In the genomic region with DNA sequence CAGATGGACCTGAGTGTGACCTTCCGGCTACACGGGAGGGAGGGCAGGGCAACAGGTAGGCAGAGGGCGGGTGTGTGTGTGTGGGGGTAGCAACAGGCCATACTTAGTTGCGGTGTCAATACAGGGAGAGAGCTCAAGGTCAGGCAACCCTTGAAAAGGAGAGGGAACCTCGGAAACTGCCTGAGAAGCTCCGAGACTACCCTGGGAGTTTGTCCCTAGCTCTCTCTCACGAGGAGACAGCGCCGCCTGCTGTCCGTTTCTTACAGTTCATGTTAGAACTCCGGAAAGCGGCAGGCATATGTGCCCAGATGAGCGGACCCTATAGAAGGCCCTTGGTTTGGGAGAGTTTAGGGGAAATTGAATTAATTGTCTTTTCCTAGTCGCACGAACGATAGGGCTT, we compare ENCODE assay signal across 8 mouse cellular contexts. TPM values are rescaled to one million over a fixed set of nuclear protein-coding genes. Genes with fewer than 3 reads are reported as not detected.
DNase-seq lines count a peak whose midpoint lies in the region; ATAC-seq and TF ChIP-seq lines count a peak whose summit lies in the region.

No protein-coding gene starts in this region.

- peak; percentile 91 for TF ChIP-seq CTCF in forebrain, postnatal 0 days (IDR thresholded peaks at IDR 0.05; ENCODE audit: low read depth)

- H3K4me3 ChIP-seq in forebrain, postnatal 0 days (ENCODE audit: low read depth, low read length) = no peak overlapping the region
- no peak overlapping the region for H3K4me3 ChIP-seq in lung, embryonic 16.5 days (ENCODE audit: low read length)

- peak; percentile 78 for ATAC-seq in forebrain, postnatal 0 days
- peak; percentile 63 to 69 for ATAC-seq in hematopoietic stem cell, adult 5-6 weeks (replicated peaks in 1 of 2; ENCODE audit: insufficient read depth in 1 of 2, low FRiP score in 2 of 2, low TSS enrichment in 1 of 2, low read depth in 1 of 2, poor library complexity in 2 of 2, severe bottlenecking in 2 of 2)
- peak; percentile 50 for ATAC-seq in lung, embryonic 16.5 days (ENCODE audit: low read depth)

- no peaks in the 10 kb centered on the region for H3K4me1 ChIP-seq in forebrain, postnatal 0 days (ENCODE audit: insufficient read depth)
- H3K4me1 ChIP-seq in lung, embryonic 16.5 days (replicated peaks; ENCODE audit: control insufficient read depth, insufficient read depth, low read length) = peaks cover 7% of the 10 kb centered on the region

- no peak overlapping the region for H3K4me2 ChIP-seq in forebrain, postnatal 0 days (ENCODE audit: low read depth)
- peak overlapping the region; percentile 25; the same call in 1 of the 2 replicates for H3K4me2 ChIP-seq in lung, embryonic 16.5 days (ENCODE audit: low read depth, low read length)

- no peak overlapping the region for H3K27ac ChIP-seq in forebrain, postnatal 0 days (ENCODE audit: low read depth, low read length)
- peak overlapping the region; percentile 26; the same call in 1 of the 2 replicates for H3K27ac ChIP-seq in lung, embryonic 16.5 days (ENCODE audit: low read length)

- peaks cover 58% of the 10 kb centered on the region for H3K27me3 ChIP-seq in forebrain, postnatal 0 days (ENCODE audit: insufficient read depth, low read length)
- H3K27me3 ChIP-seq in lung, embryonic 16.5 days (ENCODE audit: control insufficient read depth, insufficient read depth, low read depth, low read length) = peaks cover 22% of the 10 kb centered on the region

- H3K36me3 ChIP-seq in forebrain, postnatal 0 days (ENCODE audit: insufficient read depth) = peaks cover 6% of the 10 kb centered on the region; the same call in 1 of the 2 replicates
- peaks cover 3% of the 10 kb centered on the region; the same call in 1 of the 2 replicates for H3K36me3 ChIP-seq in lung, embryonic 16.5 days (ENCODE audit: control insufficient read depth, insufficient read depth, low read length)

- peak; percentile 90 for DNase-seq in ES-CJ7 (ENCODE audit: low read depth, low spot score)
- peak; percentile 54 for DNase-seq in cerebellum, adult 11 months
- DNase-seq in forebrain, postnatal 0 days = peak; percentile 92
- peak; percentile 43 to 87 for DNase-seq in layer of hippocampus, adult 8-10 months (ENCODE audit: low spot score in 2 of 2)
- peak; percentile 85 for DNase-seq in ovary, postnatal 14 days (ENCODE audit: low spot score)
- peak; percentile 51 to 89 for DNase-seq in thymus, postnatal 10 days (ENCODE audit: low spot score in 2 of 2)

- H3K9ac ChIP-seq in forebrain, postnatal 0 days = no peak overlapping the region
- H3K9ac ChIP-seq in lung, embryonic 16.5 days (ENCODE audit: low read length) = no peak overlapping the region

- no peaks in the 10 kb centered on the region for H3K9me3 ChIP-seq in forebrain, postnatal 0 days (ENCODE audit: low read length)
- no peaks in the 10 kb centered on the region for H3K9me3 ChIP-seq in lung, embryonic 16.5 days (ENCODE audit: control insufficient read depth, low read length)

- 4% methylated on average over 16 of the region's 16 CpGs for WGBS in forebrain, postnatal 0 days
- WGBS in lung, embryonic 16.5 days = 1% methylated on average over 16 of the region's 16 CpGs

RNA-seq across cellular contexts. Expression of a gene that starts 8.4 kb away (rescaled TPM):
- total RNA-seq in forebrain, postnatal 0 days (2014; rRNA removed) = 1.3 and 2.3 TPM in 2 replicates
- 1.4 and 1.6 TPM in 2 replicates for polyA plus RNA-seq in forebrain, postnatal 0 days (2015; fragmentation: Nextera tagmentation; extraction: Ambion mirVana)
- total RNA-seq in hematopoietic stem cell, adult 5-6 weeks (2017) = 0.19 TPM in 1 of 2 replicates, not detected in the other
- 1 to 10 TPM in 1 of 4 experiments, under 1 TPM in 3; 0.52 to 1.1 (median 0.59) TPM for total RNA-seq in layer of hippocampus, adult 8-10 months (2022)
- polyA plus RNA-seq in lung, embryonic 16.5 days (2015; fragmentation: Nextera tagmentation; extraction: Ambion mirVana) = 126 and 138 TPM in 2 replicates

RNA-seq across cellular contexts. Expression of a gene that starts 15.6 kb away (rescaled TPM):
- 38.7 and 76.5 TPM in 2 replicates for total RNA-seq in forebrain, postnatal 0 days (2014; rRNA removed)
- 30.3 and 33.3 TPM in 2 replicates for polyA plus RNA-seq in forebrain, postnatal 0 days (2015; fragmentation: Nextera tagmentation; extraction: Ambion mirVana)
- total RNA-seq in hematopoietic stem cell, adult 5-6 weeks (2017) = 7.8 and 13.6 TPM in 2 replicates
- total RNA-seq in layer of hippocampus, adult 8-10 months (2022) = 10 to 100 TPM; 41.1 to 45.8 (median 44.7) TPM
- polyA plus RNA-seq in lung, embryonic 16.5 days (2015; fragmentation: Nextera tagmentation; extraction: Ambion mirVana) = 50.6 and 59.2 TPM in 2 replicates

RNA-seq across cellular contexts. Expression of a gene that starts 23.3 kb away (rescaled TPM):
- total RNA-seq in forebrain, postnatal 0 days (2014; rRNA removed) = 3.1 and 6.5 TPM in 2 replicates
- 2.6 and 2.7 TPM in 2 replicates for polyA plus RNA-seq in forebrain, postnatal 0 days (2015; fragmentation: Nextera tagmentation; extraction: Ambion mirVana)
- not detected in 2 replicates for total RNA-seq in hematopoietic stem cell, adult 5-6 weeks (2017)
- 1 to 10 TPM; 1.0 to 2.3 (median 1.3) TPM for total RNA-seq in layer of hippocampus, adult 8-10 months (2022)
- polyA plus RNA-seq in lung, embryonic 16.5 days (2015; fragmentation: Nextera tagmentation; extraction: Ambion mirVana) = 0.58 and 0.62 TPM in 2 replicates

RNA-seq across cellular contexts. Expression of a gene that starts 35.1 kb away (rescaled TPM):
- total RNA-seq in forebrain, postnatal 0 days (2014; rRNA removed) = 0.19 TPM in 1 of 2 replicates, not detected in the other
- polyA plus RNA-seq in forebrain, postnatal 0 days (2015; fragmentation: Nextera tagmentation; extraction: Ambion mirVana) = 0.06 TPM in 1 of 2 replicates, not detected in the other
- not detected in 2 replicates for total RNA-seq in hematopoietic stem cell, adult 5-6 weeks (2017)
- total RNA-seq in layer of hippocampus, adult 8-10 months (2022) = under 1 TPM in 3 of 4 experiments, not detected in 1; 0.16 to 0.18 (median 0.16) TPM
- 3.1 and 3.3 TPM in 2 replicates for polyA plus RNA-seq in lung, embryonic 16.5 days (2015; fragmentation: Nextera tagmentation; extraction: Ambion mirVana)
